Mouse (Mus musculus): ENCODE measurements at regions not wholly inside any gene's neighbourhood (a gene's known extent, or its start where the extent isn't known, plus 50 kb on each side); places are given as distances from the start of the nearest gene placed in this dataset.
A peak's percentile ranks its signal among the peaks of the same experiment; 100 is the strongest.

- ATAC-seq (replicated peaks; ENCODE audit: poor library complexity): no peak
These were observed 261.5 kb downstream of the Dhx15 start for GRCm38 (mm10) chr5:51928801-51929200.

DNA sequence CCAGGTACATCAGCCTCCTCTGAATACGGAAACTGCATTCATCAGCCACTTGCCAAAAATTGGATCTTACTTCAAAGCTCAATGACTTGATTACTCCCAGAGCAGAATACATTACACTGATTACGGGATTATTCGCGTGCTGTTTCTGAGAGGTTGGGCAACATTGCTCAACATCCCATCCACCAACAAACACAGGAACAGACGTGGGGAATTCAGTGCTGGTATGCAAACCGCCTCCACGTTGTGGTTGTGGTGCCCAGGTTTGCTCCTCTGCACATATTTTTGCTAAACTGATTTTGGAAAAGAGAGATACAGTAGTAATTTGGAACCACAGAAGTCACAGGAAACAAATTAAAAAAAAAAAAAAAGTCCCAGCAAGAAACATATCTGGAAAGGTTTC is 266.9 kb downstream of the Dhx15 start:
- ATAC-seq (replicated peaks; ENCODE audit: poor library complexity): peak; percentile 52

GRCm38 (mm10) chr5:51922973-51923372 is 267.3 kb downstream of the Dhx15 start:
- ATAC-seq (replicated peaks; ENCODE audit: poor library complexity): no peak

- no peak for ATAC-seq (replicated peaks; ENCODE audit: poor library complexity)
These were observed 267.8 kb downstream of the Dhx15 start for GRCm38 (mm10) chr5:51922494-51922893.

DNA sequence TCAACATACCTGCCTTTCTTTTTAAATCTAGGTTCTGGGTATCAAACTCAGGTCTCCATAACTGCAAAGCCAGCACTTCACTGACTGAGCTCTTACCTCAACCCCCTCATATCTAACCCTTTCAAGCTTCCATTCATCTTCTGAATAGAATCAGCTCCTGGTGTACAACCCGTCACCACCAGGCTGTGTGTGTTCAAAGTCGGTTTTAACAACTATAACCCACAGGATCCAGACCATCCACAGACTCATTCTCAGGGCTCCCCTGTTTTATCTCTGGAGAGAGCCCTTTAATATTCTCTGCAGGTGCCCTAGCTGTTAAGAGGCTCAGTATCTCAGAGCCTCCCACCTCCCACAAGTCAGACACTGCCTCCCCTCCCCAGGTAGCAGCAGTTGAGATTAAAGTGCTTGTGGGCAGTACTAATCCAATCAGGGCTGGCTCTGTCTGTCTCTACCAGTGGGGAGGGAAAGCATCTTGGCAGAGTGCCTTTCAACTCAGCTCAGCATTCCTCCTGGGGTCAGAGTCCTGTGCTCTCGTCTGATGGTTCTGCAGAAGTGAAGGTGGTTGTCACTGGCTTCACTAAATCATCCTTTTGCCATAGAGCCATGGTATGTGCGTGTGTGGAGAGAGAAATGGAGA is 272.4 kb downstream of the Dhx15 start:
- ATAC-seq (replicated peaks; ENCODE audit: poor library complexity): peak; percentile 37; the same call in 1 of the 2 replicates

- no peak for ATAC-seq (replicated peaks; ENCODE audit: poor library complexity)
These were observed 275.6 kb downstream of the Dhx15 start for GRCm38 (mm10) chr5:51914731-51915130.

DNA sequence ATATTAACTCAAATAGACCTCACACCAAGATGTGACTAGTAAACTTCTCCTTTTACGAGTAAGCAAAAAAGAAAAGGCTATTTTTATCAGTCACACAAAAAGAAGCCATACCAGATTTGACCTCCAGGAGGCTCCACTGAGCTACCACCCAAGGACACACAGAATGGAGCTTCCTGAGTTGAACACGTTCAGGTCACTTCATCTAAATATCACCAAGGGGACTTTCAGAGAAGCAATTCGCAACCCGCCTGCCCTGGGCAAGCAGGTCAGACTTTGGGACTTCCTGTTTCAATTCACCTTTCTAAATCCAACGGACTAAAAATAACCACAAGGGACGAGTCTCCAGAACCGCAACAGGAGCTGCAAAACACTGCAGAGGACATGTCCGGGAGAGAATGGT is 281.5 kb downstream of the Dhx15 start:
- peak; percentile 98 for ATAC-seq (replicated peaks; ENCODE audit: poor library complexity)

DNA sequence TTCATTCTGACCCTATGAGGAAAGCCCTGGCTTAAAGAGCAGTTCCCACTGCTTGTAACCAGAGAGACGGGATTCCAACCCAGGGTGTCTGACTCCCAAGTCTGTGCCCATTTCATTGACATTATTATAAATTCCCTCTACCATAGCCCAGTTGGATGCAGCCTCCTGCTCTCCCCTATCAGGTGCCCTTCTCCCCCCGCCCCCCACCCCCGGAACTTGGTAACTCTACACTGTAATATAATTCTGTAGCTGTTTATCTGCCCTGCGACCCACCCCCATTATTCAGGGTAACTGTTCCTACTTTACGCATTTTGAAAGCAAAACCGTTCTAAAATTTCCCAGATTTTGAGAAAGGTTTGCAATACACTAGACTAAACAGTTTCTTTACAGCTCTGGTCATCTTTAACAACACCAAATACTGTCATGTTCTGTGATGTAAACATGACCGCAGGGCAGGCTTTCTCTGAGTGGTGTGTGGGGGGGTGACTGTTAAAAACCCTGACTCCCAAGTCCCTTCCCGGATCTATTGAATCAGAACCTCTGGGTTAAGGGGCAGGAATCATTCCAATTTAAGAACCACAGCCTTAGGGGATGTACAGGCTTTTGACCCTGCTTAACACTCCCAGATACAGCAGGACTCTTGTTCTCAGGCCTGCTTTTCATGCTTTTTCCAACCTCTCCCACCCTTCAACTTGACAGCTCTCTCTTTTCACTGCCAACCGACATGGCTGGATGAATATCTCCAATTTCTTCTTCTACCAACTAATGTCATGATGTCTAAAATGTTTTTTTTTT is 283.8 kb downstream of the Dhx15 start:
- no peak for ATAC-seq (replicated peaks; ENCODE audit: poor library complexity)

DNA sequence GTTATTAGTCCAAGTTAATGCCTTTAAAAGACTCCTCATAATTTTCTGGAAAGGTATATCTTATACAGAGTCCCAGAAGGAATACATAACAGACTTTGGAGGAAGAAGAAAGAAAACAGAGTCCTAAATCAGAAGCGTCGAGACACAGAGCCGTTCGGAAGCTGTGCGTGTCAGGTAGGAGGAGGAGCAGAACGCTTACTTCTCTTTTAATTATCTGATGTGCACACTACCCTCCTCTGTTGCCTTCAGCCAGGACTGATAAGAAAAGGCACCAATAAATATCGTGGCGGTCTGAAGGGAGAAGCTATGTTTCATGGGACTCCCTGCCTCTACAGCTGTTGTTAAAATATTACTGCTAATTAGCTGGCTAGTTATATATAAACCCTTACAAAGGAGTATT is 296.2 kb downstream of the Dhx15 start:
- peak; percentile 88 for ATAC-seq (replicated peaks; ENCODE audit: poor library complexity)

DNA sequence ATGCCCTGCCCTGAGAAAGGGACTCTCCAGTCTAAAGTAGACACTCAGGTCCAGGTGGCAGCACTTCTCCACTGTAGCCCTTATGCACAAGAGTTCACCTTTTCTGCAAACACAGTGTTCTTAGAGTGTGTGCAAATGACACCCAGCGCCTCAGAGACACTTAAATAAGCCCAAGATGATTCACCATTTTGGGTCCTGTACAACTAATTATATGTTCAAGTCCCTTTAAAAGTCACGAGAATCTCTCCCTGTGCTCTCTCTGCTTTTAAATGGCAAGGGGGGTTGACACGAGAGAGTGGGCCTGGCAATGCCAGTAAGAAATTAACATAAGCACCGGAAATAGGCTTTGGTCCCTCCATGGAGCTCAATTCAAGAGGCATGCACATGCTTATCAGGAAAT is 299.0 kb downstream of the Dhx15 start:
- ATAC-seq (replicated peaks; ENCODE audit: poor library complexity): no peak

DNA sequence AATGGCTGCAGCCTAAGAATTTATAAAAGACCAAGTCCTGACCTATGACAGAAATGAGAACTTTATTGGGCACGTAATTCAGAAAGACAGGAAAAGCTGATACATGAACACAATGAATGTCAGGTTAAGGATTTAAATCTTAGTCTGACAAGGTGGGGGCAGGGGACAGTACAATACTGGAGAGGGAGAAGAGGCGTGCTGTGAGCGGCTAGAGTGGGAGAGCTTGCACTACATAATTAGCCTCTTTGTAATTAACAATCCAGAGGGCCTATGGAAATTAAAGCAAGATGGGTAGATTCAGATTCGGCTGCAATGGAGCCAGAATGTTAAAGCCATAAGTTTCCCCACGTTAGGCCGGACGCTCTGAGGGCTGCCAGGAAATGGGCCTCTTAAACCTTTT is 301.9 kb downstream of the Dhx15 start:
- no peak for ATAC-seq (replicated peaks; ENCODE audit: poor library complexity)

DNA sequence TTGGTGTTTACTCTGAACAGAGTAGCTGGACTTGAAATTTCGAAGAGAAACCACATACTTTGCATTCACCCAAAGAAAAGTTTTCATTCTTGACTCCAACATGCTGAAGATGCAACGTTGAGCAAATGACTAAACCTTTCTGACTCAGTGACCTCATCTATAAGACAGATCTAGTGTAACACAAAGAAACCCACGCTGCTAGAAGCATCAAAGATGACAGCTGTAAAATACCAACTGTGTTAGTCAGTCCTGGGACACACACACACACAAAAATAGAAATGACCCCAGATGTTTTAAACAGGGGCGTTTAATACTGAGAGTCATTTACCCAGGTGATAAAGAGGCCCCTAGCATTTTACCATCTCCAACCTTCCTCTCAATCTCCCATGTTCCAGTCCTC is 307.7 kb downstream of the Dhx15 start:
- ATAC-seq (replicated peaks; ENCODE audit: poor library complexity): no peak

- no peak for ATAC-seq (replicated peaks; ENCODE audit: poor library complexity)
These were observed 308.1 kb downstream of the Dhx15 start for GRCm38 (mm10) chr5:51882173-51882572.

DNA sequence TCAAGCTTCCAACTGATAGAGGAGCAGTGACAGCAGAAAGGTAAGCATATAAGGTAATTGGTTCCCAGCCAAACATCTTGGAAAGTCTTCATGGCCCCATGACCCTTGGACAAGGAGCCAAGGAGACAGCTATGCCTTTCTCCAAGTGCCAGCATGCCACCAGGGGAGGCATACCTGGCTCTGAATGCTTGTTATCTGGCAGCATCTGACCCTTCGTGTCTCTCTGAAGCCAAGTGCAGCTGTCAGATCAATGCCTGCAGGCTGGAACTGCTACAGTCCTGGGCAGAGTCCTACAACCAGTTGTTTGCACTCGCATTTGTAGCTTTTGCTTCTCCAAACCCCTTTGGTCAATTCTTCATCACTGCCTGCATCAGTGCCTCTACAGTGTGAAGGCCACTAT is 309.3 kb upstream of the Ppargc1a start:
- ATAC-seq (replicated peaks; ENCODE audit: poor library complexity): no peak

- no peak for ATAC-seq (replicated peaks; ENCODE audit: poor library complexity)
These were observed 306.0 kb upstream of the Ppargc1a start for GRCm38 (mm10) chr5:51873571-51873970.

GRCm38 (mm10) chr5:51871735-51872134 is 304.2 kb upstream of the Ppargc1a start:
- no peak for ATAC-seq (replicated peaks; ENCODE audit: poor library complexity)

GRCm38 (mm10) chr5:51868223-51868713 is 300.7 kb upstream of the Ppargc1a start:
- ATAC-seq (replicated peaks; ENCODE audit: poor library complexity): no peak; the same call in 1 of the 2 replicates

- ATAC-seq (replicated peaks; ENCODE audit: poor library complexity): no peak
These were observed 298.5 kb upstream of the Ppargc1a start for GRCm38 (mm10) chr5:51866002-51866401.

DNA sequence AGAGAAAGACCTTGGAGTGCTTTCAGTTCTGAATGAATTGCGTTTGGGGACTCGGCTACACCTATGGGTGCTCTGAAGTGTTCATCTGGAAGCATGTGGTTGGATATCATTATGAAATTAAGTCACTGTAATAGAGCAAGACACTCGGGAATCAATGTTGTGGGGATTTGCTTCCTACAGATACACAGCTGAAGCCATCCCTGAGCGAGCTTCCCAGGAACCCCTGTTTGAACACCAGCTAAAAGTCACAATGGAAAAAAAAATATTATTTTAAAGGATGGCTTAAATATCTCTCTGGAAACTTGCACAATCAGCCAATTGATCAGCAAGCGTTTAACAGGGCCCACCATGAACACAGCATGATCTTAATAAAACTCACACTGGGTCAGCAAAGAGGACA is 293.0 kb upstream of the Ppargc1a start:
- ATAC-seq (replicated peaks; ENCODE audit: poor library complexity): no peak

DNA sequence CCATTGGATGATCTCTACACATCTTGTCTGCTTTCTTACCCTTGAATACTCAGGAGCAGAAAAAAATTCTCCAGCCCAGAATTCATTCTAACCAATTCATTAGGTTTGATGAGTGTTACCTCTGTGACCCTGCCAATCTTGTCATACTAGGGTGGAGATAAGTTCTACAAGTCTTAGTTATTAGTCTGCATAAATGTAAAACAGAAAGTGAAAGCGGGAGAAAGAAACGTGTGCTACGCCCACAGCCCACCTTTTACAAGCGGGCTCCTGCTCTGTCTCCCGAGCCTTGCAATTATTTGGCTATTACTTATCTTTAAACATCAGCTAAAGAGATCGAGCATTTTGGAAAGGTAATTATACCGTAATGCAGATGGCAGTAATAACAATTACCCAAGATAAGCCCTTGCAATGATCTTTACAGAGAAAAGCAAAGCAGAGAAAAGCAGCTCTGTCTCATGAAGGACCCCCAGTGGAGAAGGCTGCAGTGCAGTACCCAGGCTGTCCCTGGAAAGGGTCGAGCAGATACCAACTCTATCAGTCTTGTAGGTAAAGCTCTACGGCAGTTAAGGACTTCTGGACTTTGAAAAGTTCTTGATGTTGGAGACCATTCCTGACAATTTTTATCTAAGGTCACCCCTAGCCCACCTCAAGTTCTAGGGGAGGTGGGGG is 286.1 kb upstream of the Ppargc1a start:
- ATAC-seq (replicated peaks; ENCODE audit: poor library complexity): peak; percentile 84

- ATAC-seq (replicated peaks; ENCODE audit: poor library complexity): no peak
These were observed 282.6 kb upstream of the Ppargc1a start for GRCm38 (mm10) chr5:51850091-51850490.

DNA sequence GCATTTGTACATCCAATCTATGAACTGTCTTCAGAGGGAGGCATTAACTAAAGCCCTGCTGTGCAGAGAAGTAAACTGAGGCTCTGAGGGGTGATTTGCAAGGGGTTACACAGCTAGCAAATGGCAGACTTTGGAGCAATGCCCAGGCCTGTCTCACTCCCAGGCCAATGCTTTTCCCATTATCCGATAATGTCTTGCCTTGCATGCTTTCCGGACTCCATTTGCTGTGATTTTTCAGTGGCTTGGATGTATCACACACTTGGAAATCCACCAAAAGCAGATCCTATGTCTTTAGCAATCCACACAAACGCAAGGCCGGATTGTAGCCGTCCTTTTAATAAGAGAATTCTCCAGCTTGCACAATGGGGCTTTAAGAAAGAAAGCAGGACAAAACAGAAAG is 281.7 kb upstream of the Ppargc1a start:
- no peak for ATAC-seq (replicated peaks; ENCODE audit: poor library complexity)

Measured in megakaryocyte progenitor cell, adult 5-6 weeks (primary cell).